Mouse (Mus musculus) right cerebral cortex, adult 18-20 months (tissue): ENCODE results near the gene Chst10.

Experiments used
- DNase-seq: peaks from one replicate; pipeline ENCODE4 v3.0.0; 2022; ENCODE audit warnings: mixed read lengths

The Chst10 gene

DNA sequence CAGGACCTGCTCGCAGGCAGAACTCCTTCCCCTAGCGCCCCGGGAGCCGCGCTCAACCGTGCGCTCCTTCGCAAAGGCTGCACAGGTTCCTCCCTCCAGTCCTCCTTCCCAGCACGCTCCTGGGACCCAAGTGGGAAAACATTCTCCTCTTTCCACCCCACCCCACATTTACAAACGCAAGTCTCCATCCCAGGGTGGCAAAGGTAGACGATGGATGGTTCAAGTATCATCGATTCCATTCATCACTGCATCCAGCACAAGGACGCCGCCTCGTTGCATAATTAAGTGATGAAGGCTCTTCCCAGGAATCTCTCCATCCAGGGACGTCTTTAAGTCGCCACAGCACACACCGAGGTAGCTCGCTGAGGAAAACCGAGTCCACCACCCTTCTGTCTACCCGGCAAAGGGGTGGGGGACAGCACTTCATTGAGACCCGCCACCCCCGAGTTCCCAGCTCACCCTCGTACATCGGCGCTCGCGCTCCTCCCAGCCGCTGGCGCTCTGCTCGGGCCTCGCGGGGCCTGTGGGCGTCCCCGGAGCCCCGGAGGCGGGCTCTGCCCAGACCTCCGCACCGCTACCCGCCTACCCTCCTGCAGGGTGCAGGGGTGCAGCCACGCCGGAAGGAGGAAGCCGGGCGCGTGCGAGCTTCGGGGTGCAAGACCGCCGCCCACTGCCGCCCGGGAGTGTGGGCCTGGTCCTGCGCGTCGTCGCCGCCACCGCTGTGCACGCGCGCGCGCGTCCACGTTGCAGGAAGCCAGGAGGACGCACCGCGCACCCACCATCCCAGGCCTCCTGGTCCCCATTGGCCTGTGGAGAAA is at the start of gene Chst10:
TSS of gene Chst10 (minus strand) at position 731 of the 818 bp plus-strand sequence.
- peak; percentile 89 for DNase-seq

DNA sequence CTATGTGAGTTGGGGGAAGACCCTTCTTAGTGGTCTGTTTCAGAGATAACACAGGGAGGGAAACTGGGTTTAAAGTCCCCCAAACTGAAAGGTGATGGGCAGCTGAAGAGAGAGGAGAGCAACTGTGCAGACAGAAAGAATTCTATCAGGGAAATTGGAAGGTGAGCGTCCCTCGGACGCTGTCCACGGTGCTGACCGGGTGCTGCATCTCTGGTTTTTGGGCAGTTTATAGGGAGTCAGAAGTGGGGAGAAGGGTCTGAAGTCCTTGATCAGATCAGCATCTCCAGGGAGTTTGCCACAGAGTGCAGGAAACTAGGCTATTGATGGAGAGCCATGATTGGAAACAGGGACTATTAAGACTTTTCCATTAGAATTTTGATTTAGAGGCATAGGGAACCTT is 41.6 kb upstream of the Chst10 start:
- no peak for DNase-seq

DNA sequence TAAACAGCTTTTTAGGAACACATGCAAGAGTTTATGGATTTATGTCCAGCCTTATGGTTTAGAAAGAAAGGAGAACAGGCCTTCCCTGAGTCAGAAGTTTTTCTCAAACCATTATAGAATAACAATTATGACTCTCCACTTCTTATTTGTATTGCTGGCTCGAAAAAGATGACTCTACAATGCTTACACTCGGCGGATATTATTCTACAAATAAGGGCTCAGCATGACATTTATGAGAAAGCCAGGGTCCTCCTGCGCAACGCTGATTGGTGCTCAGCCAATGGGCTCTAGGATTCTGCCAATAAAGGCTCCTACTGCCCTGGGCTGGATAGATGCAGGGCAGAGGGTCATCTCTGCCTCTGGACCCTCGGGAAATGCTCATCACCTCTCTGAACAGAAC is 40.9 kb upstream of the Chst10 start, which contains the start of gene Nms:
TSS of gene Nms (plus strand) at position 301 of the 400 bp plus-strand sequence.
- DNase-seq, result no peak

DNA sequence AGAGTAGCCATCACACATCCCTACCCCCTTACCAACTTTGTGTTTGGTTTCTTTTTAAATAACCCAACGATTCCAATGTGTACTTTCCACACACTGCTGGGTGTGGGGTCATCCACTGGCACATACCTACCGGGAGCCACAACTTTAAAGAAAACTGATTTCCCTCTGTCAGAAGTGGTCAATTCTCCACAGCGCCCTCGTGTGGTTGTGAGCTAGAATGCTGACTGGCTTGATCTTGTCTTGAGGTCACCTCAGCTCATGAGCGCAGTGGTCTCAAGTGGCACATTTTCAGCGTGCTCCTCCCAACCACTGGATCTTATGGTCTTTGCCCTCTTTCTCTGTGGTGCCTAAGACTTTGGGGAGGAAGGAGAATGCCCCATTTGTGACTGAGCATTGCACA is 38.8 kb upstream of the Chst10 start:
- peak; percentile 23 for DNase-seq

DNA sequence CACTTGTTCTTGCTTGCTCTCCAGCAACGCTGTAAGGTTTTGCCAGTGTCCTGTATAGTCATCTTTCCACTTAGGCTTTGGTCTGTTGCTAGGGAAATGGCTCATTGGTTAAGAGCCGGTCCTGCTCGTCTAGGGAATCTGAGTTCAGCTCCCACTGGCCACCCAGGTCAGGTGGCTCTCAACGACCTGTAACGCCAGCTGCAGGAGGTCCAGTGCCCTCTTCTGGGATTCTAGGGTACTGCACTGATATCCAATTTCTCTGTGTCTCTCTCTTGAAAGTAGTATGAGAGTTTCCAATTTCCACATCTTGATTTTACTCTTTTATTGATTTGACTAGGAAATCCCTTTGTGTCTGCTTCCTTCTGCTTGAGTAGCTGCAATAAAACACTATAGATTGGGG is 36.7 kb upstream of the Chst10 start:
- no peak for DNase-seq

DNA sequence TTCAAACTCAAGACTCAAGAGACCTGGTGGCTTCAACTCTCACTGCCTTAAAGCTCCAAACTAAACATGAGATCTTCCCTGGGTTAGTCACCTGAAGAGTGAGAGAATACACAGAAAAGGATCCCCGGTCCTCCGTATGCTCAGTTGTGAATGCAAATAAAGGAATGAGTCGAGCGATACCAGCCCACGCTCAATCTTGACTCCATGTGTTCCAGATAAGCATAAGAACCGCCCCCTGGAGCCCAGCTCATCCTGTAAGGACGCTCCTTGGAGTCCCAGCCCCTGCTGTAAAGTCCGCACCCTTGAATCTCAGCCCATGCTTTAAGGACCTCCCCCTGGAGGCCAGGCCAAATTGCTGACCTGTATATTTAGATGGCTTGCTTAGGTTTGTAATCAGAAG is 32.8 kb upstream of the Chst10 start:
- peak; percentile 43 for DNase-seq

DNA sequence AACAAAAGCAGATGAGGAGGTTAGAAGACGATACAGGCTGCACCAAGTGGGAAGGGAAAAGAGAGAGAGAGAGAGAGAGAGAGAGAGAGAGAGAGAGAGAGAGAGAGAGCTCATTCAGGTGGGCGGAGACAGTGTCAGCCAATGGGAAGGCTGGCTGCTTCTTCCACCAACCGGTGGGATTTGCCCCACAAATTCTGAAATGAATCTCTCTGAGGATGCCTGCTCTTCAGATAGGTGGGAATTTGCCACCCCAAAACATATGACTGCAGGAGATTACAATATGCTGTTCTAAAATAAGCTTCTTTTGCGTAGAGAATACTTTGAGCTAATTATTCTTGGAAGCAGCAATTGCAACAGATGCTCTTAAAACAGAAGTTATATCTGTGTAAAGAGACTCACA is 31.5 kb upstream of the Chst10 start:
- peak; percentile 25 for DNase-seq

DNA sequence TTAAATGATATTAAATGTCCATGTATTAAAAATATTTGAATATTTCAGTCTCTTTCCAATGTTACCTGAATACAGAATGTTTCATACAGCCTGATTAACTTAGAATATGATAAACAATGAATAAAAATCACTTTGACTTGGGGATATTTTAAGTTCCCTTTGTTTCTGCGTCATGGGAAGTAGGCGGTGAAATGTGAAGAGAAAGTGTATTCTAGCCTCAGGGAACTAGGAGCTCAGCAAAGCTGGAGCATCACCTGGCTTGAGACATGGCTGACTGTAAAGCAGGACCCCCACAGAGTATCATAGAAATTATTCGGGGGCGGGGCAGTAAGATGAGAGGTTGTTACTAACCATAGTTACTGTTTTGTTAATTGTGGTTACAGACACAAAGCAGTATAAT is 31.0 kb upstream of the Chst10 start:
- peak; percentile 29 for DNase-seq

DNA sequence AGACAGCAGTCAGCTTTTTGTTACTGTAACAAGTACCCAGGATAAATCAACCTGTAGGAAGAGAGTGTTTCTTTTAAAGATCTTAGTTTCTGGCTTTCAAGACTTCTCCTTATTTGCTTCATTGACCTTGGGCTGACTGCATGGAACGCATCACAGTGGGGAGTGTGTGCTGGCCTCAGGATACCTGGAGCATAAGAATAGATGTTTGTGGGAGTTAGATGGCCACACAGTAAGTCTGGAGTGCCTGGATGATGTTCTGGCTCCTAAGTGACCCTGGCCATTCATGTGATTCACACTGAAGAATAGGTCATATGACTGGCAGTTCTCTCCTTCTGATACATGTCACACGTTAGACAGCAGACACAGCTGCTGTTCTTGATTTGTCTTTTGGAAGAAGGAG is 6.0 kb upstream of the Chst10 start:
- DNase-seq, result no peak

DNA sequence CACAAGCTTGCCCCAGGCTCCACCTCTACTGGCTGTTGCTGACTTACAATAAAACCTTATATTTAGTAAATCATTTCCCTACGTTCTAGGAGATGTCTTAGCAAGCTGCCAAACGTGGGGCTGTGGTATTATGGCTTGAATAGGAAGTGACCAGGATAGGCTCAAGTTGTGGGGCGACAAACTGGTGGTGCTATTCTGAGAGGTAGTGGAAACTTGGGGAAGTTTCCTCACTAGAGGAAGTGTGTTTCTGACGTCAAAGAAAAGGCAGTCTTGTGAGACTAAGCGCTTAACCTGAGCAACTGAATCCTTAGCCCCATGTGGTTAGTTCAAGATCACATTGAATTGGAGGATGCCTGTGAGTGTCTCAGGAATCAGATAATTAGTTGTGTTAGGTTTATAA is 4.6 kb upstream of the Chst10 start:
- DNase-seq, result no peak

DNA sequence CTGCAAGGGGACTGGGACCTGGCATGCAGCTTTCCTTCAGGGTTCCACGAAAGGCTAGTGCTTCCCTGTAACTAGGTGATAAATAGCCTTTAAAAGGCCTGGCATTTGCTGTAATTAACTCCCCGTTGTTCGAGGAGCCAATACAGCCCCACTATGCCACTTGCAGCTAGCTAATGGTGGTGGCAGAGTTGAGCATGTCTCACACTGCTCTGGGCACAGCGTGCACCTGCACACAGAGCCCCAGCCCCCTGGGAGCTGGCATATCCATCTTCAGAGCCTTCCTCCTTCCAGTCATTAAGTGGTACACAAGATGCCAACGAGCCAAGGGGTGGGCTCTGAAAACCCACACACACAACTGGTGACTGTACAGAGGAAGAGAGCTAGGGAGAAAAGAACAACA is 4.9 kb downstream of the Chst10 start:
- no peak for DNase-seq

DNA sequence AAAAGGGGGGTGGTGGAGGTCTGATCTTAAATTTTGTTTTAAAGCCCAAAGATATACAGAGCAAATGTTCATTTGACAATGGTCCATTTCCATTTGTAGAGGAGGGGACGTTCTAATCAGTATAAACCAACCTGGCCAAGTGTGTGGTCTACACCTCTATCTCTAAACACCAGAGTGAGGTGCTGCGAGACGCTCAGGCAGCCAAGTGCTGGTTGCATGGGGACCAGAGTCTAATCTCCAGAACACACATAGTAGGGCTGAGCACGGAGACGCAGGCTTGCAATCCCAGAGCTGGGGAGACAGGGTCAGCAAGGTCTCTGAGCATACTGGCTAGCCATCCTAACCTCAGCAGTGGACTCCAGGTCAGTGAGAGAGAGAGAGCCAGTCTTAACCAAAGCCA is 6.5 kb downstream of the Chst10 start:
- DNase-seq, result no peak

DNA sequence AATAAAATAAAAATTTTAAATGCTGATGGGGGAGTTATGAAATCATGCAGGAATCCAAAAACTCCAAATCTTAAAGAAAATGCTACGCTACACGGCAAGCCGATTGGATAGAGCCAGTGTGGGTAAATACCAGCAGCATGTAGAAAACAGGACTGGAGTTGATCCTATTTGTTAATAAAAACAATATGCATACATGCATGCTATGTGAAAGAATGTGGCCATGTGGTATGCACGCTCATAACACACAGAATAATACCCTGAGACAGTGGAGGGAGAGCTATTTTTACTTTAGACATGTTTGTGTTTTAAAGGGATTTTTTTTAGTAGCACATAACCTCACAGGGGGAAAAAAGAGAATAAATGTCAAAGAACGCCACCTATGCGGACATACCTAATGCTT is 9.2 kb downstream of the Chst10 start:
- DNase-seq, result no peak

DNA sequence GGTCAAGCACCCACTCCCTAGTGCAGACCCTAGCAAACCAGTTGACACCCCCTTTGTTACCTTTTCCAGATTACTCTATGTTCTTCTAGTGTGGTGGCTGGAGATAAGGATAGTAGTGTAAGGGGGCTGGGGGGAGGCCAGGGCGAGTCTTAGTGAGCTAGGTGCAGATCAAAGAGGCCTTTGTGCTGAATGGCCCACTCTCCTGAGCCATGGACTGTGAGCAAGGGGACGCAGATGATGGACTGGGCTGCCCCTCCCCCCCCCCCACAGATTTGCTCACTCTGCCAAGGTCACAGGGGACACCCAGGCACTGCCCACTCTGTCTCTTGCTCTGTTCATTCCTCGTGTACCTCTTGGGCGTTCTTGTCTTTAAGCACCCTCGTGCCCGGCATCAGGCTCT is 10.9 kb downstream of the Chst10 start:
- DNase-seq, result no peak

DNA sequence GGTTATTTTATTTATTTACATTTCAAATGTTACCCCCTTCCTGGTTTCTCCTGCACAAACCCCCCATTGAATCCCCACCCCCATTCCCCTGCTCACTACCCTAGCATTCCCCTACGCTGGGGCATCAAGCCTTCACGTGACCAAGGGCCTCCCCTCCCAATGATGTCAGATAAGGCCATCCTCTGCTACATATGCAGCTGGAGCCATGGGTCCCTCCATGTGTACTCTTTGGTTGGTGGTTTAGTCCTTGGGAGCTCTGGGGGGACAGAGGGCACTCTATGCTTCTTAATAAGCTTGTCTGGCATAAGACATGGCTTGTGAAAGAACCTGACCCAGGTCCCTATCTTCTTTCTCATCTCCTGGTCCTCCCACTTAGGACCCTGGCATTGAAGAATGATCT is 11.4 kb downstream of the Chst10 start:
- no peak for DNase-seq

DNA sequence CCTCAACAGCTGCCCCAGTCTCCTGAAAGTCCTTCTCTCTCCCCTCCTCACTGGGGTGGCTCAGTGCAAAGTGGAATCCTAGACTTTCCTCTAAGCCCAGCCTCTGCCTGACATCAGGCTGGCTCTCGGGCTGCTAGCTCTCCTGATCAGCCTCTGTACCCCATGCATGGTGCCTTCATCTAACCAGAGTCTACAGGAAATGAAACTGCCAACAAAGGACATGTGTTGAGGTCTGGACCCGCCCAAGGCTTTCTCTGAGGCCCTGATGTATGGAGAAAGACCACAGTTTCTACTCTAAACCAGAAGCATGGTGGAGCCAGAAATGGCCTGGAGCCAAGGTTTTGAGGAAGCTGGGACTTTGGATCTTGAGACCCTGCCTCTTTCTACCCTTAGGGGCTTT is 12.0 kb downstream of the Chst10 start:
- no peak for DNase-seq

DNA sequence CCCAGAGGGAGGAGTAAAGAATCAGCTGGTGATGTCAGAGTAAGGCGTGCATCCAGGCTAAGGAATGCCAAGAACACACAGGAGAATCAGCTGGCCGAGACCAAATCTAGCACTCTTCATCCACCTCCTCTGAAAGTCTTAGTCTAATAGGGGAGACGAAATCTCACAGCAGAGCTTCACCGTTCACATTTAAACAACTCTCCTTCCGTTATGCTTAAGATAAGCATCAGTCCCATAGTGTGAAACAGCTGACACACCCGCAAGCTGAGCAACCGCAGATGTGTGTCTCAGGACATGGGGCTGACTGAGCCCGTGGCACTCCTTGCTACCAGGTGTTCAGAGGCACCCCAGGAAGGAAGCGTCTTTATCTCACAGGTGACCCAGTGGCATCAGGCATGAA is 14.2 kb downstream of the Chst10 start:
- no peak for DNase-seq

DNA sequence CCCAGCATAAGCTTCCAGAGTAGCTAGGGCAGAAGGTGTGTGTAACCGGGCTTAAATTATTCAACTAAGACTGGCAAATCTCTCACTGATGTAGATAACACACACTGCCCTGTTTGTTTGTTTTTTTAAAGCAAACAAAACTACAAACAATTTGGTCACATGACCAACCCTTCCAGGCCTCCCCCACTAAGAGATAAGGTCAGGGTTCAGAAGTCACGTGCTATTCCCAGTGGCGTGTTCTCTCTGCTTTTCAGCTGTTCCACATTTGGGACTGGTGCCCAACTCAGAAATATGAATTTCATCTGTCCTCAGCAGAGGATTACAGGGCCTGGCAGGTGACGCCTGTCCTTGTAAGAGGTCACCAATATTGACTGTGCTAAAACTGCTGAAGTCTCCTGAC is 15.2 kb downstream of the Chst10 start:
- no peak for DNase-seq

DNA sequence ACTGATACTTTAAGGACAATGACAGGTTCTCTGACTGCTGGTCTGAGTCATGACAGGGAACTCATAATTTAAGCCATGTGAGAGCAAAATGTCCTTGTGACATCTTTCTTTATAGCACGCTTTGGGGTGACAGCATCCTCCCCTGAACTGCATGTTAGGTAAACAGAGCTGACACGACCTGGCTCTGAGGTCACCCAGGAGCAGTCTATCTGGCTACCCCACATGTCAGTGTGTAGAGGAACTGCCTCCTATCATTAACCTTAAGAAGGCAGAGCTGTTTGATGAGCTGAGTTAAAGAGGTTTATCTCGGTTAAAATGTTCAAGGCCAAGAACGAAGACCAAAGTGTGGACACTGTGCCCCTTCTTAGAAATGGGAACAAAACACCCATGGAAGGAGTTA is 16.6 kb downstream of the Chst10 start:
- DNase-seq, result no peak

DNA sequence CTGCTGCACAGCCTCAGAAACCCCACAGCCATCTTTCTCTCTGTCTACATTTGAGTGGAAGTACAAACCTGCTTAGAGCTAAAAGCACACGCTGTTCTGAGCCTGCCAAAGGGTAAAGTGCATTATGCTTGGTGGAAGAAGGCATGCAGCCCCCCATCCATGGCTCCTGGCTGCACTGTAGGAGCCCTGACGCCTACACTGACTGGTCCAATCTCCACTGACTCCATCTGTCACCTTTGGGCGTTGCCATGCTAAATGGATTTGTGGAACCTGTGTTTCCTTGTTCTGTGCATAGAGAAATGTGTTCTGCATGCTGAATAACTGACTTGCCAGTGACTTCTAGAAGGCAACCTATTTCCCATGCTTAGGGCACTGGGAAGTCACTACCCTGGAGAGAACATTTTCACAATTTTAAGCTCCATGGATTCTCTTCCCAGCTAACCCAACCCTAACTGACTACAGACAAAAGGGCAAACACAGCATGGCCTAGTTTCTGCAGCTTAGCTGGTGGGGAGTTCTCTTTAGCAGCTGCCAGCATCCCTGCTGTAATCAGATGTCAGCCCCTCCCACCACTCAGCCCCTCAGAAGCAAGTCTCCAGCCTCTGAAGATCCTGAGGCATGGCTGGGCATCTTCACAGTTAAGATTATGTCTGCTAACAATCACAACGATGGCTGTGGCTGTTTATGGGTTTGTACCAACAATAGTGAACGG is 21.1 kb downstream of the Chst10 start:
- DNase-seq, result no peak

DNA sequence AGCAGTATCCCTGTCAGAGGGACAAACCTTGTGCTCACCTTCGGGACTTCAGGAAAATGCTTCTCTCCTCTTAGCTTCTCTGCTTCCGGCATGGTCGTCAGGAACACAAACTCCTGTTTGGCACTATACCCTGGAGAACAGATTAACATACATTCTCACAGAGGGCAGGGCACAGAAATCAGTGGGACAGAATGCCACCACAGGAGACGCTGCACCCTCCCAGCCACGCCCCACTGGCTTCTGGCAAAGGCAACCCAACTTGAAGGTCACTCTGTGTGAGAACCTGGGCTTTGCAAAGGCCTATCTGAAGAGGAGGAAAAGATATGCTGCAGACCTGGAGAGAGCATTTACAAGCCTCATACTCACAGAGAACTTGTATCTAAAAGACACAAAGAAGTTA is 24.1 kb downstream of the Chst10 start:
- no peak for DNase-seq

DNA sequence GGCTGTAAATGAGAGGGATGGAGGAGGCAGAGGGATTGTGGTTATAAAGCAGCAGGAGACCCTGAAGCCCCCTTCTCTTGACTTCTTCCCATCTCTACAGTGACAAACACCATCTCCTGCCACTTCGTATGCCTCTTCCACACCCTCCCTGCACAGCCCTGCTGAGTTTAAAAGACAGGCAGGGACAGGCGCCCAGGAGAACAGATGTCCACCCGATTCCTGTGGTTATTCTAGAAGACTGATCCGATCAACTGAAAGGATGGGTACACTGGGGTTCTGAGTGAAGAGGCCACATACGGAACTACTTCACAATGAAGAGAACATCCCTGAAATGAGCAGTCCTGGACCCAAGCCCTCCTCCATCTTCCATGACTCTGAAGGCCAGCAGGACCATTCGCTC is 26.1 kb downstream of the Chst10 start:
- no peak for DNase-seq

DNA sequence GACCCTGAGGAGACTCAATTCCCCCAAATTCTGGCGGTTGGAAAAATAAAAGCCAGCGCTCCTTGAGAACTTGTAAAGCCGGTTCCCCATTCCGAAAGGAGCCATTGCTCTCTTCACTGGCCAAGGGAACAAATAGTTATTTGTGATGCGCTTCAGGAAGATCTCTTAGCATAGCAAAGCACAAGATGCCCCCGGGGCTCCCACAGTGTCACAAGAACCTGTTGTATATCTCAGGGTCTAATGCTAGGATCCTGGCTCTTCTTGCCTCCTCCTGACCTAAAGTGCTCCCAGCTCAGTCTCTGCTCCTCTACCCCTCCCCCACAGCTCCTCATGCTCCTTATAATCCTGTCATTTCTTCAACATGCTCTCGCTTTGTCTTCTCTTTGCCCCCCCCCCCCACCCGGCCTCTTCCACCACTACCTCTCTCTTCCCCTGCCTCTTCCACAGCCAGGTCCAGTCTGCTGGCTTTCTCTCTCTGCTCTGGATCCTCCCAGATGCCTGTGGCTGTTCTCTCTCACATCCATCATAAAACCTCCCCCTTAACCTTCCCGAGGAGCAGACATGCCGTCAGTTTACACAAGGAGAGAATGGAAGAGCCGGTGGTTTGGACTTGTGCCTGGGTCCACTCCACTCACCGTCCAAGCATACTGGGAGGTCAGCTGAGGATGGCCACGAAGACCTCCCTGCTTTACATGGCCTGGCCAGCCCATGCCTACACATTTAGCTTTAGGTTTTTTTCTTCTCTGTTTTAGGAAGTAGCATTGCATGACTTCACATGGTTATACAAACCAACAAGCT is 28.4 kb downstream of the Chst10 start:
- no peak for DNase-seq

DNA sequence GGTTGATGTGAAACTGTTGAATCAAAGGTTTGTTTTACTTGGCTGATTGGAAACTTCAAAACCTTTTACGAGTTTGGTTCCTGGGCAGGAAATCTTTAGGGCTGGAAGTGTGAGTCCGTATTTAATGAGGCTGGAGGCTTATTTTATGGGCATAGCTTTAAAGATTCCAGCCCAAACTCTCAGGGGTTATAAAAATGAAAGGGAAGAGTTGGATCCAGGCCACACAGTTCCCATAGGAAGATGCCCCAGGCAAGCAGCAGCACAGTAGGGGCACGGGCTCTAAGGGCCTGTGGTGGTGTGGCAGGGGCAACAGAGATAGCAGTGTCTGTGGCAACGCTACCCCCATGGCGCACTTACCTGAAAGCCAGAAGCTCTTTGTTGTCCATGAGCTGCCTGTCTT is 31.7 kb downstream of the Chst10 start:
- no peak for DNase-seq
